Mouse (Mus musculus) spleen, postnatal 4 days (tissue): ENCODE results near the gene Pafah1b2.
A peak's percentile ranks its signal among the peaks of the same experiment; 100 is the strongest.

ENCODE experiments used
- DNase-seq, 2 experiments: peaks; one replicate each; pipeline ENCODE4 v3.0.0; 2022; ENCODE audit warnings: low spot score in 2 of 2

Pafah1b2 gene

DNA sequence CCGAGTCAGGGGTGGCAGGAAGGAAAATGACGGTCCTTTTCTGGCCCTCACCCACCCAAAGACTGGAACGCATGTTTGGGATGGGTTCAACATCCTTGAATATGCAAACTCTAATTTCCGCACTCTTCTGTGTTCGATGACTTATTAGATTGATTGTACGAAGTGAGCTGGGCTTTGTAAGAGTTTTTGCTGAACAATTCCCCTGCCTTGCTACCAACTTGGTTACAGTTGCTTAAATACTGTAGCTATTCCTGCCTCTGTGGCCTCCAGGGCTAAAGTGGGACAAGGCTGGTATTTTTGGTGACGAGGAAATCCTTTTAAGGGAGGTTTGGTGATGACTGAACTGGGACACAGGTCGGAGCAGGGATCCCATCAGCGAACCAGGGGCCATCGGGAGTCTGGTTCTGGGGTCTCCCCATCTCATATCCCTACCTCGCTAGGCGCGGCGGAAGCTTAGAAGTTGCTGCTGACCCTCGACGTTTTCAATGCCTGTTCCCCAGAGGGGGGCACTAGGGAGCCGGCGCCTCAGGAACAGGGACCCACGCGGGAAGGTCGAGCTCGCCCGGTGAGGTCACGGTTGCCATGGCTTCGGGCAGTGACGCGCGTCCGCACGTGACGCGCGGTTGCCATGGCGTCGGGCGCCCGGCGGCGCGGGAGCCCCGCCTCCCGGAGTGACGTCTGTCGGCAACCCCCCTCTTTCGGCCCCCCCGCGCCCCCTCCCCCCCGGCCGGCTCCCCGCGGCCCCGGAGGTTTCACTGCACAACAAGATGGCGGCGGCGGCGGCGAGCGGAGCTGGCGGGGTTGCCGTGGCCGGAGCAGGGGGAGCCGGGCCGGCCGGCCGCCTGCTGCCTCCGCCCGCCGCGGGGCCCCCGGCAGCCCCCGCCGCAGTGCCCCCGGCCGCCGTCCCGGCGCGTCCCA lies at the start of gene Pafah1b2, which contains the start of gene Sik3:
TSS of gene Pafah1b2 (minus strand) at position 600 of the 918 bp plus-strand sequence.
TSS of gene Sik3 (plus strand) at position 730 of the 918 bp plus-strand sequence.
- peak; percentile 85 to 93 for DNase-seq

DNA sequence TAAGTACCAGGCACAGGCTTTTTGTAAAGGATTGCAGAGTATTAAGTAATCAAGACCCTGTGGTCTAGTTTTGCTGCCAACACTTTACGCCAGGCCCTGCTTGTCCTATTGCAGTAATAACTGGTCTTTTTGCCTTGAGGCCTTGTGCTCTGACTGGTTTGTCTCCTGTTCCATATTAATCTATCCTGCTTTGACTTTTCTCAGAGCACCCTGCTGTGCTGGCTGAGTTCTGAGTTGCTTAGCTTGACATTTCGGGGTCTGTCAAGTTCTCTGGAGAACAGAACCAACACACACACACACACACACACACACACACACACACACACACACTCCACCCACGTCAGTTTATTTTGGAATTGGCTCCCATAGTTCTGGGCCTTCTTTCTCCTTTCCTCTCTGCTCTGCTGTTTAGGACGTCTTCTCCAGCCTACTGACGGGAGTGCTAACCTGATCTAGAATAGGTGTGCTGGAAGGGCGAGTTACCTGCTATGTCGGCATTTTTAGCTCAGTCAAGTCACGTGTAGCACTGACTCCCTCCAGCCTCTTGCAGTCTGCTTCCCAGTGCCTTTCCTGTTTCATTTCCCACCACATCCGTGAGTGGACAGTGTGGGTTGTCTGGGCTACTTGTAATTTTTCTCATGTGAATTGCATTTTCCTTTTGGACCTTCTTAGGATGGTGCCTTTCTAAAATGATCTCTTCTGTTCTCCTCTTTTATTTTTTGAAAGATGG lies 49.4 kb upstream of the Pafah1b2 start:
- no peak for DNase-seq

- no peak for DNase-seq
These were observed 47.8 kb upstream of the Pafah1b2 start for GRCm38 (mm10) chr9:46060249-46060648.

- DNase-seq, result no peak
These were observed 45.6 kb upstream of the Pafah1b2 start for GRCm38 (mm10) chr9:46058065-46058464.

DNA sequence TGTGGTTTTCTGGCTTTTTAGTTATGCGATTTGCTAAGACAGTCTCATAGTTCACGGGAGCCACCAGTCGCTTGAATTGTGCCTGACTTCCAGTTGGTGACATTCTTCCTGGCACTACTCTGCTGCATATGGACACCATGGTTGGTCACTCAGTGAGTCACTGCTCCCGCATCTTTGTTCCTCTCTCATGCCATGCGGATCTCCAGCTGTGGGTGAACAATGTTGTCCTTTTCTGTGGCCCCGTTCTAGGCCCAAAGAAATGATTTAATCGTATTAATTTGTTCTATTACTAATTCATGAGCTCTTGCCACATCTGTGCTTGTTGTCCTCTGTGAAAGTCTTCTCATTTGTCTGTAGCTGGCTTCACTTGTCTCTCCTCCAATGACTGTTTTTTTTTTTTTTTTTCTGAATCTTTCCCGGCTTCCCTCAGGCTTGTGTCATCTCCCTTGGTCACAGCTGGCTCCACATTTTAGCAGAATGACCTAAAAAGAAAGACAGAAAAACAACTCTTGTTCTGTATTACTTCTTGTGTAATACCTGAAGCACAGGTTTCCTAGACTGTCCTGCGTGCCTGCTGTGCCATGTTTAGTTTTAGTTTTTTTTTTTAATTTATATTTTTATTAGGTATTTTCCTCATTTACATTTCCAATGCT lies 40.6 kb upstream of the Pafah1b2 start:
- no peak for DNase-seq

GRCm38 (mm10) chr9:46050203-46050602 lies 37.7 kb upstream of the Pafah1b2 start:
- no peak for DNase-seq

- DNase-seq, result no peak
These were observed 37.0 kb upstream of the Pafah1b2 start for GRCm38 (mm10) chr9:46049525-46049924.

GRCm38 (mm10) chr9:46046724-46047517 lies 34.4 kb upstream of the Pafah1b2 start:
- DNase-seq, result no peak

- DNase-seq, result no peak
These were observed 31.1 kb upstream of the Pafah1b2 start for GRCm38 (mm10) chr9:46043626-46044025.

DNA sequence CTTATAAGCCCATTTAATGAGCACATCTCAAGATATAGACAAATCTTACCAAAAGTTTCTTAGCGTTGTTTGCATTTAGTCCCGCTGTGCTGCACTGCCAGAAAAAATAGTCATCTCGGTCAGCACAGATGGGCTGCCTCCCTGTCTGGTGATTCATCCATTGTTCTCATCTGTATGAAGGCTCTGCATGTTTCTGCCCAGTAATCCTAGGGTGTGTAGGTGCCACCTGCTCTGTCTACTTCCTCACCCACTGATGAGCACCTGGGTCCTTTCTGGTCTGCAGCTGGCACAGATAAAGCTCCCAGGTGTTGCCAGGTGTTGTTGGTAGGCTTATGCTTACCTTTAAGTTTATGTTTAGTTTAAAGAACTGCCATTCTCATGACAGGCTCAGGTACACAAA lies 29.9 kb upstream of the Pafah1b2 start:
- DNase-seq, result no peak

DNA sequence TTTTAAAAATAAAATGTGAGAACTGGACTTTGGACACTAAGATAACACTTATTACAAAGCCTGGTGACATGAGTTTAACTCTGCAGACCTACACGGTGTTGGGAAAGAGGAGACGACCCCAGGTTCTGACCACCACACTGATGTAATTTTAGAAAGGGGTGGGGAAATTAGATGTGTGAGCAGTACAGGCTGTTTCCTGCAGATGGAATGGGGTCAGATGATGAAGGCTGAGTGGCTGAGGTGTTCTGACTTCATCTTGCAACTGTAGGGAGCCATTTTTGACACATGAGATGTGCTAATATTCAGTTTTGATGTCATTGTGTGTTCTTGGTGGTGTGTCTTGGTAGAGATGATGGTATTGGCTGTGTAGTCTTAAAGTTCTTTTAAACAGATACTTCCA lies 28.7 kb upstream of the Pafah1b2 start:
- no peak for DNase-seq

- no peak for DNase-seq
These were observed 26.3 kb upstream of the Pafah1b2 start for GRCm38 (mm10) chr9:46038786-46039185.

GRCm38 (mm10) chr9:46036881-46037280 lies 24.4 kb upstream of the Pafah1b2 start:
- no peak for DNase-seq

- DNase-seq, result no peak
These were observed 22.9 kb upstream of the Pafah1b2 start for GRCm38 (mm10) chr9:46035290-46035871.

- no peak for DNase-seq
These were observed 21.4 kb upstream of the Pafah1b2 start for GRCm38 (mm10) chr9:46033862-46034261.

DNA sequence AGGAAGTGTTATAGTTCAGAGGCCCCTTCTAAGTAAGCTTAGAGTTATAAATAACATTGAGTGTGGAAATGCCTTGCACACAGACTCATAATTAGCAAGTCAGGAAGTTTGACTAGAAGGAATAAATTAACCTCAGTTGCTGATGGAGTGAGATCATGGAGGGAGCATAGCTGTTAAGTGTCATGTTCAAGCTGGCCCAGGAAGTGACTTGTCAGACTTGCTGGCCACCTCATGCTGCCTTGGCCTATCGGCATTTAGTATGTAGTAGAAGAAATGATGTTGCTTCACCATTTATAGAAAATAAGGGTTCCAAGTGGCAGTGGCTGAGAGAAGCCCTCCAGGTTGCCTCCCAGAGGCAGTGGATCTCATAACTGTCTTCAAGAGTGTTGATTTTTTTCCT lies 20.6 kb upstream of the Pafah1b2 start:
- no peak for DNase-seq

DNA sequence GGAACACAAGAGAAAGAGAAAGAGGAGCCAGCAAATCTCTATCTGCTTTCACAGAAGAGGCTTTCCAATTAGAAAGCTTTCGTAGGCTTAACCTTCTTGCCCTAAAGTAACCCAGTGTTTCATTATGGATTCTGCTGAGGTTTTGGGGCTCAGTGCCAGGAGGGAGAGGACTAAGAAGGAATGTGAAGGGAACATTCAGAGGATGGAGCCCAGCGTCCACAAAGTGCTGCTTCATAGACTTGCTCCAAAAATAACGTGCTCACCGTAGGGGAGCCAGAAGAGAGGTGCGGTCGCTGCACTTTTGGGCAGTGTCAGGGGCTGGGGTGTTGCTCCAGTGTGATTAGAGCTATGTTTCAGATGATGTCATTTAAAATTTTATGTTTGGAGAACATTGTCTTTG lies 19.7 kb upstream of the Pafah1b2 start:
- DNase-seq, result no peak

DNA sequence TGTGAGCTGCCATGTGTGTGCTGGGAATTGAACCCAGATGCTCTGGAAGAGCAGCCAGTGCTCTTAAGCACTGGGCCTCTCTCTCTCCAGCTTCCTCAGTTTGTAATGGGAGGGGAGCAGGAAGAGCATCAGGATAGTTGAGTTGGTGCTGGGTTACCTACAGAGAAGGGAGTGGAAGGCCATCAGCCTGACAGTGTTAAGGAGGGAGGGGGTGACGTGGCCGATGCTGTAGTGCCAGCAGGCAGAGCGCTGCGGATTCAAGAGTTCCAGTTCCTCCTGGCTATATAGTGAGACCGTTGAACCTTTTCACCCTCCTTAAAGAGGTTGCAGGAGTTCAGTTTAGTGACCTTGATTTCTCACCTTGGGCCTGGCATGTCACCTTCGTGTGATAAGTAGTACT lies 18.5 kb upstream of the Pafah1b2 start:
- DNase-seq, result no peak

- DNase-seq, result no peak
These were observed 17.7 kb upstream of the Pafah1b2 start for GRCm38 (mm10) chr9:46030184-46030583.

DNA sequence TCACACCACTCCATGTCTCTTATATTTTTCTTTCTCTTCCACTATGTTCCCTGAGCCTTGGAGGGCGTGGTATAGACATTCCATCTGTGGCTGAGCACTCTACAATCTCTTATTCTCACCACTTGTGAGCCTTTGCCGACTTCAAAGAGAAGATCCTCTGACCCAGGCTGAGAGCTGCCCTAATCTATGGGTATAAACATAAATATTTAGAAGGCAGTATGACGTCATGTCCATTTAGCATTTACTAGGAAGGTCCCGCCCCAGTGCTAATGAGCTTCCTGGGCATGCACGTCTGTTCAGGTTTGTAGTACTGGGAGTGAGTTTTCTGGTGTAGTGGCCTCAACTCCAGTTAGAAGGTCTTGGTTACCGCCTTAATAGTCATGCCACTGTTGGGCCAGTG lies 17.0 kb upstream of the Pafah1b2 start:
- DNase-seq, result no peak

GRCm38 (mm10) chr9:46027994-46028393 lies 15.5 kb upstream of the Pafah1b2 start:
- DNase-seq, result no peak
